Mouse (Mus musculus) heart, postnatal 4 days (tissue): ENCODE measurements around the gene Trcg1. TPM values are rescaled to one million over a fixed set of nuclear protein-coding genes. Genes with fewer than 3 reads are reported as not detected.

ENCODE experiments used
- DNase-seq: peaks from one replicate; pipeline ENCODE4 v3.0.0; 2021
- total RNA-seq, 2 experiments: library from RNA; stranded (reverse); gene quantifications; 2 replicates each; pipeline ENCODE4 v1.2.3; 2021

Trcg1 gene
- total RNA-seq, 2 experiments from 2014 or later, result not detected

DNA sequence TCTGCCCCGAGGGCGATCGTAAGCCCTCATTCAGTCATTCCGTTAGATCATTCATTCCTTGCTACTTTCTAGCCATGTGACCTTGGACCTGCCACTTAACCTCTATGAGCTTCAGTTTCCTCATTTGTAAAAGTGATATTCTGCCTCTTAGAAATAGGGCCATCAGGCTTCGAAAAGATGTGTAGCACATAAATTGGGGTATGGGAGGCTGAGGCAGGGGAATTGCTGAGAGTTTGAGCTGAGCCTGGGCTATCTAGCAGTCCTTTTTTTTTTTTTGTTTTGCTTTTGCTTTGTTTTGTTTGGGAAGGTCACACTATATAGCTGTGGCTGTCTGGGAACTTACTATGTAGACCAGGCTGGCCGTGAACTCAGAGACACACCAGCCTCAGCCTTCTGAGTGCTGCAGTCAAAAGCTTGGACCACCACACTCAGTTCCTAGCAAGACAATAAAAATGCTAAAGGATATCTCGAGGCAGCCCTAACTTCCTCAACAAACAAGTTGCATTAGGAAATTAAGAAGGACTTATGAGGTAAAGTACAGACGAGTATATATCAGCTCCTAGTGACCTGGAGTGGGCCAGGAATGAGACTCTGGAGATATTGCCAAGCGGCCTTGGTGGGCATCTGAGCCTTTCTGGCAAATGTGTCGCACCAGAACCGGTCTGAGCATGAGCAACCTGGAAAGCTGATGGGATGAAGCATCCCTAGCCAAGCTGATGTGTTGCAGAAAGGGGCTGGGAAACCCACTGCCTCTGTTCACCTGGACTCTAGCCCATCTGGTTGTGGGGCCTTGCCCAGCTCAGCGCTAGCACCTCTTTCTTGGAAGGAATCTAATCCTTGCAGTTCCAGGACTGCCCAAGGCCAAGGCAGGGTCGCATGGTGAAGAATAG, 26.7 kb downstream of the Trcg1 start:
- DNase-seq, result no peak

DNA sequence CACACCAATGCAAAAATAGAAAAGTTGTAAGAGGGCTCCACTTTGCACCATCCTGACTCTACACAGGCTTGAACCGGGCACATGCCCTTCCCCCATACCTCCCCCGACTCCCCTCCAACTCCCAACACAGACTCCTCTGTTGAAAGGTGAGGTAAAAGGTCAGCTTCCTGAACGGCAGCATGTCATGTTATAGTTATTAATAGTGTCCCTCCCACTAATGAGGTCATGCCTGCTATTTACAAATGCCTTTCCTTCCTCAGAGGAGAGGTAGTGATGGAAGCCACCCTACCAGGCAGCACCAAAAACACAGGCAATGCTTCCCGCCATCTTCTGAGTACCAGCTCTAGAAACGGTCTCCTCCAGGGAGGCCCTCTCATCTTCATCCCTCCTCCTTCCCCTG, 28.8 kb downstream of the Trcg1 start:
- no peak for DNase-seq

DNA sequence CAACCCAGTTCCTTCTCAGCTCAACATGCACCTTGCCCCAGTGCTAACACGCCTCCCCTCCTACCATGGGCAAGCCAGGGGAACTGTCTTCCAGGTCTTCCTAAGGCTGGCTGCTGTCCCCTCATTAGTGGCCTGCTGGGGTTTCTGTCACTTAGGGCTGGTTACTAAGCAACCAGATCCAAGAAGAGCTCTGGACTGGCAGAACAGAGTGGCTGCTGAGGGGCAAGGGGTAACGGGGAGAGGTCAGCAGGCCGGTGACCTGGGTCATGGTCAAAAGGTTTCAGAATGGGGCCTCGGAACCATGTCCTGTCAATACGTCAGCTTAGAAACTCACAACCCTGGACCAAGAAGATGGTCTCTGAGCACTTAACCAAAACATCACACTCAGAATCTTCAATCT, 31.1 kb downstream of the Trcg1 start:
- DNase-seq, result no peak

DNA sequence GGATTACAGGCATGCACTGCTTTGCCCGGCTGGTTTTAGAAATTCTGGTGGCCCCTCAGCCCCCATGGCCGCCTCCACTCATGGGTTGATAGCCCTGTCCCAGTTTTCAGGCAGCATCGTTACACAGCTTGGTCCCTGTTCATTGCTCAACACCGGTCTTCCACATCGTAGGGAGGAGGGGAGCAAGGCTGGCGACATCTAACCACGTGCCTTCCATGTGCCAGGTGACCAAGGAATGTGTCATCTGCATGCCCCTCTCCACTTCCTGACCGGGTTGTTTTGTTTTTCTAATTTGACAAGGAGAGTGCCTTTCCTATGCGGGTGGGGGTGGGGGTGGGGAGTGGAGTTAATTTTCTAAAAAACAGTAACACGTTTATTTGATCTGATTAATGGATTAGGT, 31.7 kb downstream of the Trcg1 start:
- no peak for DNase-seq

DNA sequence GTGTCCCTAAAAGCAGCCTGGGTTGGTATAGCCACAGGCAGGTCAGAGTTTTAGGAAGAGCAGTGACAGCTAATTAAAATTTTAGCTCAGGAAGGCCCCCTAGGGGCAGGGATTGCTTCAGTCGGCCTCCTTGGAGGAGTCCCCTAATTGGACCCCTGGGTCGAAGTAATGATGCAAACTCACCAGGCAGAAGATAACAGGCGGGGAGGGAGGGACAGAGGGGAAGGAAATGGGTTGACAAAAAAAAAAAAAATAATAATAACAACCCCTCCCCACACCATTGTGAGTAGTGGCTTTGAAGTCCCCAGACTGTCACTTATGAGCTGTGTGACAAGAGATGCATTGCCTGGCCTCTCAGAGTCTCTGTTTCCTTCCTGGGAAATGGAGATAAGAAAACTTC, 32.2 kb downstream of the Trcg1 start:
- no peak for DNase-seq

DNA sequence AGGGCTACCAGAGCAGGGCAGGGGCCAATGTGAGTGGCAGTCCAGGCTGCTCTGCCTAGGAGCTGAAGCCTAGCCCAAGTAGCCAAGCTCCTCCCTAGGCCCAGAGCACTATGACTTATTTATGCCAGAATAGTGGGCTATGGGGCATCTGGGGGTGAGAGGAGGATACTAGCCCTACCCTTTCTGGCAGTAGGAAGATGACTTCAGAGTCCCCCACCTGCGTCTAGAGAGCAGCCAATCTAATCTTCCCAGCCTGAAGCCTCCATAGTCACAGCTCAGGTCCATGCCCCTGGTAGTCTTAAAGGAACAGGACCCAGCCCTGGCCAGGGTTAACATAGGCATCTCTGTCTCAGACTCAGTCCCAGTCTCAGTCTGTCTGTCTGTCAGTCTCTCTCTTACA, 33.0 kb downstream of the Trcg1 start:
- DNase-seq, result no peak

DNA sequence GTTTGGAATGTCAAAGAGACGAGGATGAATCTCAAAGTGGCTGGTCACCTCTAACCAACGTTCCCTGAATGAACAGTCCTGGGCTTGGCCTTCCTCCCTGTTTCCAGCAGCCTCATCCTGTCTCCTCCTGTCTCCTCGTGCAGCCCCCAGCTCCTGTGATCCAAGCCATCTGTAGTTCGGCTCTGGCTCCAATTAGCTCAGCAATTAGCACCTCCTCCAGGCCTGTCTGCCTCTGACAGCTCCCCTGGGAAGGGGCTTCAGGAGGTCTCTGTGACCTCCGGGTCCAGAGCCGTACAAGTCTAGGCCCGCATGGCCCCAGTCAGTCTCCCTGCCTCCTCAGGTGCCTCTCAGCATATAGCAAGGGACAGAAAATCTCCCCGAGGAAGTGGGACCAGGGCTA, 34.0 kb downstream of the Trcg1 start:
- no peak for DNase-seq

DNA sequence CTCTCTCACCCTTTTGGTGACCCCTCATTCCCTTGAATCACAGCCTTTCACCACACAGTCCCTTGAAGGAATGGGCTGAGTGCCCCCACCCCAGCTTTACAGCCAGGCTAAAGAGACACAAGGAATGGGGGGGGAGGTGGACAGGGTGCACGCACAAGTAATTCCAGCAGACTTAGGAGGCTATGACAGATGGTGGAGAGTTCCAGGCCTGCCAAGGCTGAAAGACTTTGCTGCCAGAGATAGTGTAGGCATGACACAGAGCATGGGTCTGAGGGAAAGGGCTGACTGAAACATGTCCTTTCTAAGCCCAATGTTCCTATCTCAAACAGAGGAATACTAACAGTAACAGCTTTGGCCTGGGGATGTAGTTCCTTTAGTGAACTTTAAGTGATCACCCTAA, 34.7 kb downstream of the Trcg1 start:
- no peak for DNase-seq

DNA sequence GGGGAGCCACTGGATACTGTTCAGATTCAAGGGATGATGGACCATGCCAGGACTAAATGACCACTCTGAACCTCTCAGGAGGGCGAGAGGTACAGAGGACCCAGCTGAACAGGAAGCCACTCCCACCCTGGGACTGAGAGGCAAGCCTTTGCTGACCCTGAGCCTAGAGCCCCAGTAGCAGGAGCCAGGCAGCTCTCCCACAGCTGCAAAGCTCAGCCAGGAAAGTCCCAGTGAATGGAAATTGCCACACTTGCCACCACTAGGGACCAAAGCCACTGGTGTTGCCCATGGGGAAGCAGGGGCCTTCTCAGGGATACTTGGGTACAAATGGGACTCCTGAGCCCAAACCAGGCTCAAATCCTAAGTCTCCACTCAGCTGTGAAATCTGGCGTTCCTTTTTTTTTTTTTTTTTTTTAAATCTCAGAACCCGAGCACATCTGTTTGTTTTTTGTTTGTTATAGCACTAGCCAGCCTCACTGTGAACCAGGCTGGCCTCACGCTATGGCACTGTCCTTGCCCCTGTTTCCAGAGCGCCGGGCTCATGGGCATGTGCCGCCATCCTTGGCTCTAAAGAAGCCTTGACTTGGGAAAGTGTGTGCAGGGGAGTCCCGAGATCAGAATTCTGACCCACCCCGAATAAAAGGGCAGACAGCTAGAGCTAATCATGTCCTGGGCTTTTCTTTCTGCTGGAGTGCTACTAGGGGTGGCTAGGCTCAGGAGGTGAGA, 35.6 kb downstream of the Trcg1 start:
- DNase-seq, result no peak

DNA sequence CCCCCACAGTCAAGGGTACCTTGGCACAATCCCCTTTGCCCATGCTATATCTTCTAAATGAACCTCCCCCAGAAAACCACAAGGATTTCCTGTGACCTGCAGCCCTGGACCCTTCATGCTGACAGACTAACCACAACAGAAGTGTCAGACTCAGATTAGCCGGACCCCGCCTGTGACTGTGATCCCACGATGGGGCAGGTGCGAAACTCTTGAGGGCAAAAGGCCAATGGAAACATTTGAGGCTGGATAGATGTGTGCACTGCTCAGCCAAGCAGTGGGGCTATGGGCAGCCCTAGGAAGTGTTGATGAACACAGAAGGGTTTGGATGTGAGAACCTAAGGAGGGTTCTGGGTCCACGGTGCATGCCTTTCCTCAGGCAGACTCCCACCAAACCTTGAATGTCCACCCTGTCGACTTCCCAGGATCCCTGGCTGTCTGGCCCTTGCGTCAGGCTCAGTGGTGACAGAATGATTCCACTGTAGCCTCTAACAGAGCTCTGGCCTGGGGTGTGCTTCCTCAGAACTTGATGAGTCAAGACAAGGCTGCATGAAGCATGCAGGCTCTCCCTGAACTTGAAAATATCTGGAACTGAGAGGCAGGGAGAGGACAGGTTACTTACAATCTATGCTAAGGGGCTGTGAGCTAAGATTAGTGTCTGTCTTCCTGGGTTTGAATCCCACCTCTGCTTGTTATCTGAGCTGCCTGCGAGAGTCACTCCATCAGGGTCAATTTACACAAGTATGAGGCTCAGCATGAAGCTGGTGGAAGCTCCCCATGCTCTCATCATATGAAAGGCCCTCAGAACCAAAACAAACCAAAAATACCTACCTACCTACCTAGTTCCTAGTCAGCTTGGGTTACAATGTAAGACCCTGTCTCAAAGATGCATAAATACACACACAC, 36.8 kb downstream of the Trcg1 start:
- no peak for DNase-seq

DNA sequence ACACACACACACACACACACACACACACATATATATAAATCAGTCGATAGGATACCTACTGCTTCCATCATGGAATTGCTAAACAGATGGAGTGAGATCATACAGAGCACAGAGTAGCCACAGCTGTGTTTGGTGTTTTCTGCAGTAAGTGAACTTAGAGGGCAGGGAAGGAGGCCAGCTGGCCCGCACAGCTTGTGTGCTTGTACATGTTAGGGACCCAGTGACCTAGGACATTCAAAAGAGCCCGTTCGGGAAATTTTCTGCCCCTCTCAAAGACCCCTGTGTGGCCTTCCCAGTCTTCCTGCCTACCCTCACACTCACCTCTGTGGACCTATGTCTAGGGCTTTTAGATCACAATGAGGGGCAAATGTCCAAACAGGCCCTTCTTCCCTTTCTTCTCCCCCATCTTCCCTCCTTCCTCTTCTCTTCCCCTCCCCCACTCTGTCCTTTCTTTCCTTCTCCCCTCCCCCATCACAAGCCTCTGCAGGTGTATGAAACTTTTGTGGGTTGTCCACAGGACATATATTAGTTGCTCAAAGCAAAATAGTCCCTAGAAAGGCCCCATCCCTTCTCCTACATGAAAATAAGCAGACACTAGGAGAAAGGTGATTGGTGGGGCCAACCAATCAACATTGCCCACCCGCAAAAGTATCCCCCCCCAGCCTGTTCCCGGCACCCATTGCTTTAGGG, 37.6 kb downstream of the Trcg1 start:
- DNase-seq, result no peak

DNA sequence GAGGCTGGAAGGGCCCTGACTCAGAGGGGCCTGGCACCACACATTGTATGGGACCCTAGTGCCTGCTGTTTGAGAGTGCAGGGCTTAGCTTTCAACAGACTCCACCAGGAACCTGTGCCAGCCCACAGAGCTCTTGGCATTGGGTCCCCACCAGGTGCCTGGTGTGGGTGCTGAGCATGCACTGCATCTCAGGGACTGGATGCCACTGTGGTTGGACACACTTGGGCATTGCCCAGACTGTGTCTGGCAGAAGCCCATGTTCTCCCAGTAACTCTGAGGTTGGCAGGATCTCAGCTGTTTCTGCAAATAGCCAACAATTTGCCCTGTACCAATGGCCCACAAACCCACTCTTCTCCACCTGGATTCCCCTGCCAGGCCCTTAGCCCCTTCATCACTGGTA, 40.0 kb downstream of the Trcg1 start:
- peak; percentile 37 for DNase-seq

DNA sequence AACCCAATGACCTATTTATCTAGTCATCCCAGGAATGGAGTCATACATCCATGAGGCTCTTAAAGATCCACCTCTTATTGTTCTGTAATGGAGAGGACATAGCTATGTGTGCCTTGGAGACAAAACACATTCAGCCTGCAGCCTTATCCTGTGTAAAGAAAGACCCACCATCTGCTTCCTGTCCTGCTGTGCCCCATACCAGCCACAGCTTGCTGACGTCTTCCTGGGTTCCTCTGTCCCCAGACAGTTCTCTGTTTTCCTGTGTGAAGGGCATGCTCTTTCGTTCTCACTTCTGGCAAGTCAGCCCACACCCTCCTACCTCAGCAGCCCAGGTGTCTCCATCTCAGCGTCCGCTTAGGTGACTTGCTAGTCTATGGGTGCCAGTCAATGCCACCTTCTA, 41.9 kb downstream of the Trcg1 start:
- DNase-seq, result no peak

DNA sequence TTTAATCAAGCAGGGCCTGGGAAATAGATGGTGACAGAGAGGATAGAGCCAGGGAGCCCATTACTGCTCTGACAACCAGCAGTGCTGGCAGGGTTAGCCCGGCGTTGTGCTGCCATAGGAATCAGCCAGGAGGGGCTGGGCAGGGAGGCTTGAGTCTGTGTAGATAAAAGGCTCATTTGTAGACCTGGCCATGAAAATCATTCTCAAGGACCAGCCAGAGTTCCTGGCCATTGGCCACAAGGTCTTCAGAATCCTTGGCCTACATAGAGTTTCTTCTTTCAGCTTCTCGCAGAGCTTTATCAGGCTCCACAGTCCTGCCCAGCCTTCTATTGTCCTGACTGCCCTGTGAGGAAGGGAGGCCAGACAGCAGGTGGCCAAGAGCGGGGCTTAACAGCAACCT, 43.1 kb downstream of the Trcg1 start:
- no peak for DNase-seq

DNA sequence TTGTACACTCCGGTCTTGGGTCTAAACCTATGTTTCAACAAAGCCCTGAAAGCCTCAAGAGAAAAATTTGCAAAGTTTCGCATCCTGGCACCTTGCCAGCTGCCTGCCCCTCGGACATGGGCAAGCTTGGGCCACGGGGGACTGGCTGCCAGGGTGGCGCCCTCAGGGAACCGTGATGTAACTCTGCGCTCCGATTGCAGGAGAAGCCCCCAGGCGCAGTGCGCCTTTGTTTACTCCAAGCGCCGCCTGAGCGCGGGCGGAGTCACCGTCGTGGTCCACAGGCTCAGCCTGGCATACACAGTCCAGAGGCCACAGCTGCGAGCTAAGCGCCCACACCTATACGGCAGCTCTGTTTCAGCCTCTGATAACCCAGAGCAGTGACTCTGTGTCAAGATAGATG, 45.2 kb downstream of the Trcg1 start:
- no peak for DNase-seq

DNA sequence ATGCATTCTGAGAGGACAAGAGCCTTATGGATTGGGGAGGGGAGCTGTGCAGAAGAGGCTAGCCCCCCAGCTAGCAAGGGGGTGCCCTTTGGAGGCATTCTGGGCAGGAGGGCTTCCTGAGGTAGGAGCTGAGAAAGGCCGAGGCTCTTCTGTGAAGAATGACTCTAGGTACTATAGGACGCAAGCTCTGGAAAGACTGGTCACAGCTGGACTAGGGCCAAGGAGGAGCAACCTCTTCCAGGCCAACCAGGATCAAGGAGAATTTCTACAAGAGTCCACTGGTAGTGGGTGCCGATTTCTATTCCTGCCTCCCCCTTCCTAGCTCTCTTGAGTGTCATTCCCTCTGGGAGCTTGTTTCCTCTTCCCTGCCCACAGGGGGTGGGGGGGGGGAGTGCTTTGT, 46.3 kb downstream of the Trcg1 start:
- no peak for DNase-seq

DNA sequence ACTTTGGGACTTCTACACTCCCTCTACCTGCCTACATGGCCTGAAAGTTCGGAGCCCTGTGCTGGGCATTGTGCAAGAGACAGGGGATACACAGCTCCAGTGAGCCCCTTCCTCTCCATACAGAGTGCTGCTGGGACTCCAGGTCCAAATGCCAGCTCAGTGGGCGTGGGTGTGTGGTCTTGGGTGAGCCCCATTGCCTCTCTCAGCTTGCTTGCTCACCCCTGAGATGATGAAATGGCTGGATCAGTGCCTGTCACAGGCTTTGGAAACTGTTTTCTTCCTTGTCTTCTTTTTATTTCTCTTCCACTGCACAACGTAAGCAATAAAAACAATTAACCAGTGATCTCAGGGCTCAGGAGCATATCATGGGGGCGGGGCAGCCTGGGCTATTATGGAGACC, 47.0 kb downstream of the Trcg1 start:
- no peak for DNase-seq

DNA sequence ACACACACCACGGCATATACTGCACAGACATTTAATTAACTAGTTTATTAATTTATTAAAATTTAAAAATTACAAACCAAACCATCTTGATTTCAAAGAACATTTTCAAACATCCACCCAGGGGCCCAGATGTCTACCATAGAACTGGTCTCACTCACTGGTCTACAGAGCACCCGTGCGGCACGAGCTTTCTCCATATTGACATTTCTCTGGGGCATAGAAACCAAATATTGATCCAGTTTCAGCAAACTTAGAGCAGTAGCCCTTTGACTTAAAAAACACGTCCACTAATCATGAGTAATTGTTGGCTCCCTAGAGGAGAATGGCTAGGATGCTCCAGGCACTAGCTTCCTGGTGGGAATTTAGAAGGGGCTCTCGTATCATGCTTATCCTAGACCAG, 50.8 kb downstream of the Trcg1 start:
- no peak for DNase-seq

DNA sequence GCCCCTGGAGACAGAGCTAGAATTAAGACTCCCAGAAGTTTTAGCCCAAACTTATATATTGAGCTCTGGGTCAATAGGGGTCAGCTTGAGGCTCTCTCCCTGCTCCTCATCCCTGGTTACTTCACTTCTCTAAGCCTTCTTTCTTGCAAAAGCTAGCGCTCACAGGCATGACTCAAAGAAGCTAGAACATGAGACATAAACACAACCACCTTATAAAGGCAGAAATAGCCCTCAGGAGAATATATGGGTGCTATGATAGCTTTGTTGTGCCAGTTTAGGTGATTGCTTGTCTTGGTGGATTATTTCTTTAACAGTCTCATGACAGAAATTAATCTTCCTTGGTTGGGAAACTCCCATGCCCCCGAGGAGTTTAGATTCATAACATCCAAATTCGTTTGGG, 58.5 kb downstream of the Trcg1 start:
- DNase-seq, result no peak

DNA sequence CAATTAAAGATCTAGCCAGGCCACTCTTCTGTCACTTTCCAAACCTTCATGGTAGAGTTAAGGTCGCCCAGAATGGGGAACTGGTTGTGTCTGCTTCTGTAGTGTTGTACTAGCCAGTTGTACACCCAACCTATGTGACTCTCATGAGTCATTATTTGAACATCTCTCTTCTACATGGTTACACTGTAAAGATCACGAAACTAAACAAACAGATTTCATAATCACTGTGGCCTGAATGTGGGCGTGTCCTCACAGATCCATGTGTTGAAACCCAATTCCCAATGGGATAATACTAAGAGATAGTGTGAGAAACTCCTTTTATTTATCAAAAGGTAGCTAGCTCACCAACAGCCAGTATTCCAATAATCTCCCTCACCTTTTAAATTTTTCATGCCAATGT, 59.3 kb downstream of the Trcg1 start:
- DNase-seq, result no peak

DNA sequence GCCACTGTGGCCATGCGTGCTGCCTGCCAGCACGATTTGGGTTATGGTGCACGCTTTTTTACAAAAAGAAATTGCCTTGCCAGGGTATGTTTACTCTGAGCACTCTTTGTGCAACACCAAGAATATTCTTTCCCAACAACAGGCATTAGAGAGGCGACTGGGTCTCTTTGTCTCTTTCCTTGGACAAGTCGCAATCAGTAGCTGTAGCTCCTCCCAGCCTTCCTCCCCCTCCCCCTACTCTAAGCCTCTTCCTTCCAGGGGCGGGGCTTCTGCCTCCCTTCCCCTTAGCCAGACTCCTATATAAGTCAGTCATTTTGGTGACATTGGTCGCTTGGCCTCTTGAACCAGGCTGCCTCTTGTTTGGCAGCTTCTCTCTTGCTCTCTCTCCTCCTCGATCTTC, 59.9 kb downstream of the Trcg1 start:
- no peak for DNase-seq

DNA sequence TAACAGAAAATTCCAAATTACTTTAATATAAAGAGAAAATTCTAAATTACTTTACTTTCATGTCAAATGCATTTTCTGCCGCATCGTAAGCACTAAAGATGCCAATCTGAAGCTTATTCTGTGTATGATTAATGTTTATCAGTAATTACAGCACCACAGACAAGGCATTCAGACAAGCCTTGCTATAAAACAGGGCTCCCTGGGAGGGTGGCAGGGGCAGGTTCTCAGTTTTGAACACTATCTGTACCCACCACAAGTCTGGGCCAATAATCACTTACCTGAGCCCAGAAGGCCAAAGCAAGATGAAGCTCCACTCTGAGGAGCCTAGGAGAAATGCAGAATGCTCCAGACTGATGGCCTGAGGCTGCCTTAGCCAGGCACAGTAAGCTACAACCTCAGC, 61.6 kb downstream of the Trcg1 start:
- no peak for DNase-seq
